ENCODE assay signal across 12 mouse cellular contexts in genomic region chr6:90514369-90514768, GRCm38 (mm10). TPM values are rescaled to one million over a fixed set of nuclear protein-coding genes. Genes with fewer than 3 reads are reported as not detected.
A peak's percentile ranks its signal among the peaks of the same experiment; 100 is the strongest.
DNase-seq lines count a peak whose midpoint lies in the region; ATAC-seq and TF ChIP-seq lines count a peak whose summit lies in the region.
"Had no signal": no experiment of that assay in that cellular context is flagged by ENCODE, and none has a peak within 500 bp of the region (broad histone marks: within the 10 kb centered on the region; RNA-seq: fewer than 3 reads in every experiment).

No protein-coding gene starts in this region.

- no peaks in the 10 kb centered on the region for H3K9me3 ChIP-seq in forebrain, embryonic 14.5 days (replicated peaks; ENCODE audit: control insufficient read depth, low read length)
- no peaks in the 10 kb centered on the region for H3K9me3 ChIP-seq in forebrain, embryonic 11.5 days (ENCODE audit: control insufficient read depth, low read length)
- no peaks in the 10 kb centered on the region for H3K9me3 ChIP-seq in midbrain, embryonic 12.5 days
- H3K9me3 ChIP-seq in midbrain, postnatal 0 days (ENCODE audit: low read length): no peaks in the 10 kb centered on the region
- H3K9me3 ChIP-seq in stomach, postnatal 0 days (ENCODE audit: control insufficient read depth, low read length): no peaks in the 10 kb centered on the region
- H3K9me3 ChIP-seq: embryonic facial prominence, embryonic 12.5 days; limb, embryonic 12.5 days had no signal

- H3K4me2 ChIP-seq in forebrain, embryonic 14.5 days (ENCODE audit: low read length): no peak overlapping the region
- H3K4me2 ChIP-seq in forebrain, embryonic 11.5 days (ENCODE audit: low read depth, low read length, severe bottlenecking): no peak overlapping the region
- no peak overlapping the region for H3K4me2 ChIP-seq in midbrain, embryonic 12.5 days (replicated peaks)
- no peak overlapping the region for H3K4me2 ChIP-seq in midbrain, postnatal 0 days (ENCODE audit: low read depth, low read length, poor library complexity, severe bottlenecking)
- H3K4me2 ChIP-seq in stomach, postnatal 0 days (replicated peaks; ENCODE audit: low read depth): no peak overlapping the region
- H3K4me2 ChIP-seq: embryonic facial prominence, embryonic 12.5 days; limb, embryonic 12.5 days had no signal

- no peaks in the 10 kb centered on the region for H3K27me3 ChIP-seq in forebrain, embryonic 14.5 days (replicated peaks; ENCODE audit: control insufficient read depth, insufficient read depth, low read length)
- H3K27me3 ChIP-seq in forebrain, embryonic 11.5 days (ENCODE audit: control insufficient read depth, insufficient read depth, low read length): no peaks in the 10 kb centered on the region
- no peaks in the 10 kb centered on the region for H3K27me3 ChIP-seq in midbrain, embryonic 12.5 days
- no peaks in the 10 kb centered on the region for H3K27me3 ChIP-seq in midbrain, postnatal 0 days (ENCODE audit: insufficient read depth, low read length)
- no peaks in the 10 kb centered on the region for H3K27me3 ChIP-seq in stomach, postnatal 0 days (ENCODE audit: control insufficient read depth, insufficient read depth, low read length)

- 0 out of 2 replicates have a peak, but pooled peaks have one; percentile 26 for ATAC-seq in forebrain, embryonic 14.5 days
- no peak for ATAC-seq in forebrain, embryonic 11.5 days (replicated peaks; ENCODE audit: low FRiP score)
- 0 out of 2 replicates have a peak, but pooled peaks have one; percentile 4 for ATAC-seq in midbrain, embryonic 12.5 days (ENCODE audit: low FRiP score, low read depth)
- no peak for ATAC-seq in midbrain, postnatal 0 days (ENCODE audit: low FRiP score)
- ATAC-seq in stomach, postnatal 0 days (ENCODE audit: low FRiP score, low TSS enrichment): peak; percentile 51
- ATAC-seq in activated CD4-positive, CD25-positive, alpha-beta regulatory T cell, adult 4 months: no peak

- TF ChIP-seq EP300 in stomach, postnatal 0 days (optimal IDR thresholded peaks at IDR 0.05): no peak

- no peaks in the 10 kb centered on the region for H3K36me3 ChIP-seq in forebrain, embryonic 14.5 days (ENCODE audit: control insufficient read depth, insufficient read depth, low read length)
- H3K36me3 ChIP-seq in forebrain, embryonic 11.5 days (ENCODE audit: control insufficient read depth, insufficient read depth, low read length): no peaks in the 10 kb centered on the region
- H3K36me3 ChIP-seq in midbrain, embryonic 12.5 days: no peaks in the 10 kb centered on the region
- no peaks in the 10 kb centered on the region for H3K36me3 ChIP-seq in midbrain, postnatal 0 days (ENCODE audit: insufficient read depth, low read length)
- no peaks in the 10 kb centered on the region for H3K36me3 ChIP-seq in stomach, postnatal 0 days (ENCODE audit: control insufficient read depth, insufficient read depth, low read length)
- H3K36me3 ChIP-seq: embryonic facial prominence, embryonic 12.5 days; limb, embryonic 12.5 days had no signal

- H3K4me3 ChIP-seq in forebrain, embryonic 14.5 days (ENCODE audit: low read depth, low read length): no peak overlapping the region
- no peak overlapping the region for H3K4me3 ChIP-seq in forebrain, embryonic 11.5 days (ENCODE audit: low read depth, low read length)
- H3K4me3 ChIP-seq in midbrain, embryonic 12.5 days: no peak overlapping the region
- H3K4me3 ChIP-seq in midbrain, postnatal 0 days (ENCODE audit: low read depth, low read length): no peak overlapping the region
- H3K4me3 ChIP-seq in lung, adult 2 months (replicated peaks; ENCODE audit: extremely low read depth, low read depth, low read length): no peak overlapping the region
- no peak overlapping the region for H3K4me3 ChIP-seq in stomach, postnatal 0 days (ENCODE audit: low read depth, low read length)
- H3K4me3 ChIP-seq: embryonic facial prominence, embryonic 12.5 days; layer of hippocampus, adult 2 months; limb, embryonic 12.5 days had no signal

- no peak for TF ChIP-seq POLR2A in lung, adult 2 months (IDR thresholded peaks at IDR 0.05; ENCODE audit: borderline replicate concordance, extremely low read depth, low read depth, low read length)

- DNase-seq in forebrain, embryonic 14.5 days (ENCODE audit: low spot score): no peak
- no peak for DNase-seq in forebrain, embryonic 11.5 days (ENCODE audit: low spot score)
- DNase-seq in midbrain, postnatal 0 days (ENCODE audit: low spot score): no peak
- peak; percentile 48 for DNase-seq in lung, adult 2 months
- DNase-seq in stomach, postnatal 0 days (ENCODE audit: low spot score): no peak
- DNase-seq in neural tube, embryonic 10.5 days (ENCODE audit: extremely low spot score, low spot score): no peak

- no peak overlapping the region for H3K9ac ChIP-seq in forebrain, embryonic 14.5 days (ENCODE audit: low read length)
- no peak overlapping the region for H3K9ac ChIP-seq in forebrain, embryonic 11.5 days (ENCODE audit: low read length)
- no peak overlapping the region for H3K9ac ChIP-seq in midbrain, embryonic 12.5 days (replicated peaks)
- H3K9ac ChIP-seq in midbrain, postnatal 0 days (replicated peaks; ENCODE audit: low read length, poor library complexity, severe bottlenecking): no peak overlapping the region
- no peak overlapping the region for H3K9ac ChIP-seq in stomach, postnatal 0 days (ENCODE audit: low read length)
- H3K9ac ChIP-seq: embryonic facial prominence, embryonic 12.5 days; limb, embryonic 12.5 days had no signal

- no peaks in the 10 kb centered on the region for H3K4me1 ChIP-seq in forebrain, embryonic 14.5 days (ENCODE audit: control insufficient read depth, insufficient read depth, low read length)
- H3K4me1 ChIP-seq in forebrain, embryonic 11.5 days (replicated peaks; ENCODE audit: control insufficient read depth, insufficient read depth, low read length): 0 out of 2 replicates have a peak, but pooled peaks cover 2% of the 10 kb centered on the region
- H3K4me1 ChIP-seq in midbrain, embryonic 12.5 days: no peaks in the 10 kb centered on the region
- no peaks in the 10 kb centered on the region for H3K4me1 ChIP-seq in midbrain, postnatal 0 days (ENCODE audit: insufficient read depth, low read length)
- peaks cover 3% of the 10 kb centered on the region; the same call in 1 of the 2 replicates for H3K4me1 ChIP-seq in lung, adult 2 months (ENCODE audit: control insufficient read depth, insufficient read depth, low read length)
- no peaks in the 10 kb centered on the region for H3K4me1 ChIP-seq in stomach, postnatal 0 days (replicated peaks; ENCODE audit: control insufficient read depth, insufficient read depth)
- H3K4me1 ChIP-seq: embryonic facial prominence, embryonic 12.5 days had no signal

- no peak for TF ChIP-seq CTCF in midbrain, postnatal 0 days (IDR thresholded peaks at IDR 0.05)
- TF ChIP-seq CTCF in lung, adult 2 months (IDR thresholded peaks at IDR 0.05; ENCODE audit: insufficient read depth, low read length): no peak
- no peak for TF ChIP-seq CTCF in stomach, postnatal 0 days (IDR thresholded peaks at IDR 0.05; ENCODE audit: low read depth)

- H3K27ac ChIP-seq in forebrain, embryonic 14.5 days (ENCODE audit: low read depth, low read length): no peak overlapping the region
- no peak overlapping the region for H3K27ac ChIP-seq in forebrain, embryonic 11.5 days (ENCODE audit: low read depth, low read length)
- no peak overlapping the region for H3K27ac ChIP-seq in midbrain, embryonic 12.5 days (replicated peaks)
- H3K27ac ChIP-seq in midbrain, postnatal 0 days (ENCODE audit: low read depth, low read length): no peak overlapping the region
- H3K27ac ChIP-seq in stomach, postnatal 0 days (replicated peaks): no peak overlapping the region
- H3K27ac ChIP-seq: embryonic facial prominence, embryonic 12.5 days; layer of hippocampus, adult 2 months; limb, embryonic 12.5 days had no signal

RNA-seq across cellular contexts. Expression of gene Aldh1l1, which starts 28.1 kb away (rescaled TPM):
- polyA plus RNA-seq in forebrain, embryonic 14.5 days (2014; fragmentation: Nextera tagmentation; extraction: Ambion mirVana): 15.8 and 24.1 TPM in 2 replicates
- 1.2 and 2.8 TPM in 2 replicates for polyA plus RNA-seq in forebrain, embryonic 11.5 days (2014; fragmentation: Nextera tagmentation; extraction: Ambion mirVana)
- 8.8 and 11.6 TPM in 2 replicates for polyA plus RNA-seq in midbrain, embryonic 12.5 days (2016; fragmentation: Nextera tagmentation; extraction: Ambion mirVana)
- 111 and 125 TPM in 2 replicates for total RNA-seq in midbrain, postnatal 0 days (2014; rRNA removed)
- 83.8 and 101 TPM in 2 replicates for polyA plus RNA-seq in midbrain, postnatal 0 days (2015; fragmentation: Nextera tagmentation; extraction: Ambion mirVana)
- polyA plus RNA-seq in lung, adult 2 months (2012; rRNA removed): 14.7 and 17.9 TPM in 2 replicates
- polyA plus RNA-seq in stomach, postnatal 0 days (2015; fragmentation: Nextera tagmentation; extraction: Ambion mirVana): 6.6 and 7.6 TPM in 2 replicates
- polyA plus RNA-seq in activated CD4-positive, CD25-positive, alpha-beta regulatory T cell, adult 4 months (2017; shearing (Covaris generic)): 1 to 10 TPM in 1 of 2 experiments, under 1 TPM in 1; 0.44 to 1.7 TPM

RNA-seq across cellular contexts. Expression of gene Klf15, which starts 52.0 kb away (rescaled TPM):
- 10.3 and 12.0 TPM in 2 replicates for polyA plus RNA-seq in forebrain, embryonic 14.5 days (2014; fragmentation: Nextera tagmentation; extraction: Ambion mirVana)
- 2.8 and 3.0 TPM in 2 replicates for polyA plus RNA-seq in forebrain, embryonic 11.5 days (2014; fragmentation: Nextera tagmentation; extraction: Ambion mirVana)
- polyA plus RNA-seq in midbrain, embryonic 12.5 days (2016; fragmentation: Nextera tagmentation; extraction: Ambion mirVana): 5.3 and 5.5 TPM in 2 replicates
- 34.2 and 35.1 TPM in 2 replicates for total RNA-seq in midbrain, postnatal 0 days (2014; rRNA removed)
- polyA plus RNA-seq in midbrain, postnatal 0 days (2015; fragmentation: Nextera tagmentation; extraction: Ambion mirVana): 20.6 and 22.3 TPM in 2 replicates
- 55.7 and 145 TPM in 2 replicates for polyA plus RNA-seq in lung, adult 2 months (2012; rRNA removed)
- polyA plus RNA-seq in stomach, postnatal 0 days (2015; fragmentation: Nextera tagmentation; extraction: Ambion mirVana): 4.1 and 4.2 TPM in 2 replicates
- polyA plus RNA-seq in activated CD4-positive, CD25-positive, alpha-beta regulatory T cell, adult 4 months (2017; shearing (Covaris generic)): not detected
- polyA plus RNA-seq: C2C12 had no signal

Comparison
In these comparisons a context has a peak if more than half of its experiments do, and no peak if none do; other contexts are left out.
1. ATAC-seq: peak in forebrain, embryonic 14.5 days (single experiment), midbrain, embryonic 12.5 days (single experiment) and stomach, postnatal 0 days (single experiment); none in forebrain, embryonic 11.5 days (single experiment), midbrain, postnatal 0 days (single experiment) and activated CD4-positive, CD25-positive, alpha-beta regulatory T cell, adult 4 months (single experiment).